Mouse (Mus musculus) heart, adult 2 months (tissue): ENCODE data around the gene Myt1l. TPM values are rescaled to one million over a fixed set of nuclear protein-coding genes. Genes with fewer than 3 reads are reported as not detected.

ENCODE experiments used
- DNase-seq, 2 experiments: peaks; one replicate each; pipeline ENCODE4 v3.0.0; 2021
- H3K27ac ChIP-seq: fragments of 200-600 bp; 2 replicates; pipeline ENCODE4 v1.8.1; 2022
- H3K27me3 ChIP-seq: fragments of 200-500 bp; 2 replicates; pipeline ENCODE4 v1.6.1; 2012; ENCODE audit warnings: mild to moderate bottlenecking, low read length, inconsistent platforms, mixed read lengths; ENCODE audit not compliant: control insufficient read depth, insufficient read depth
- H3K36me3 ChIP-seq: fragments of 200-500 bp; 2 replicates; pipeline ENCODE4 v1.6.1; 2012; ENCODE audit warnings: low read length, inconsistent platforms; ENCODE audit not compliant: control insufficient read depth, insufficient read depth
- H3K4me1 ChIP-seq: fragments of 200-500 bp; 2 replicates; pipeline ENCODE4 v1.6.1; 2011; ENCODE audit warnings: low read length; ENCODE audit not compliant: control insufficient read depth, insufficient read depth
- H3K4me3 ChIP-seq: fragments of 200-600 bp; 2 replicates; pipeline ENCODE4 v1.8.1; 2022
- H3K79me2 ChIP-seq: fragments of 200-500 bp; replicated peaks from 2 replicates; pipeline ENCODE4 v1.6.1; 2012; ENCODE audit warnings: mild to moderate bottlenecking, inconsistent platforms, low read length, moderate library complexity, mixed read lengths; ENCODE audit not compliant: control insufficient read depth, insufficient read depth
- H3K9ac ChIP-seq: fragments of 200-500 bp; 2 replicates; pipeline ENCODE4 v1.6.1; 2012; ENCODE audit warnings: low read depth, mild to moderate bottlenecking, control low read depth, inconsistent platforms, low read length, mixed read lengths
- CTCF ChIP-seq: fragments of 200-600 bp; IDR thresholded peaks from 2 replicates; pipeline ENCODE4 v1.8.1; 2022; ENCODE audit warnings: antibody characterized with exemption, mild to moderate bottlenecking, moderate library complexity
- EP300 ChIP-seq: fragments of 200-500 bp; IDR thresholded peaks from 2 replicates; pipeline ENCODE4 v1.6.1; 2011; ENCODE audit warnings: low read depth, low read length, control low read depth; ENCODE audit not compliant: insufficient read depth
- POLR2A ChIP-seq: fragments of 200-500 bp; IDR thresholded peaks from 2 replicates; pipeline ENCODE4 v1.6.1; 2011; ENCODE audit warnings: mild to moderate bottlenecking, low read depth, low read length, control low read depth; ENCODE audit not compliant: insufficient read depth
- WGBS: fragments of 180-500 bp; shearing (Covaris S2); methylation state at CpG from one replicate; pipeline ENCODE4 v1.1.7; 2018; 5-methylcytosine and 5-hydroxymethylcytosine counted together
- intact Hi-C: fragments of 180-260 bp; cut with DNase I; formaldehyde crosslinking; loops from one replicate; pipeline ENCODE4 v1.15.1; 2025
- polyA plus RNA-seq: library from polyadenylated mRNA; depleted of rRNA; stranded (reverse); fragments of >200 nt; gene quantifications from 2 replicates; pipeline ENCODE4 v1.2.3, GENCODE M21; 2012
- total RNA-seq, 2 experiments: library from RNA; stranded (reverse); gene quantifications; 2 replicates each; pipeline ENCODE4 v1.2.3; 2021

The Myt1l gene
- total and polyA plus RNA-seq, 3 experiments, result 0.06 TPM; not detected in 2

- DNase-seq, result no peak
- WGBS, result 76% methylated on average over 4 of the region's 4 CpGs
- no peaks in the 10 kb centered on the region for H3K79me2 ChIP-seq
- no peak overlapping the region for H3K27ac ChIP-seq
- H3K4me1 ChIP-seq, result no peaks in the 10 kb centered on the region
- intact Hi-C loops, result no loop called here
- no peak overlapping the region for H3K4me3 ChIP-seq
- no peaks in the 10 kb centered on the region for H3K36me3 ChIP-seq
- no peak for TF ChIP-seq POLR2A
- TF ChIP-seq EP300, result no peak
- no peak for TF ChIP-seq CTCF
- no peaks in the 10 kb centered on the region for H3K27me3 ChIP-seq
- no peak overlapping the region for H3K9ac ChIP-seq
Measured at GRCm38 (mm10) chr12:29750604-29751128, 222.5 kb downstream of the Myt1l start.

- intact Hi-C loops, result no loop called here
- no peaks in the 10 kb centered on the region for H3K4me1 ChIP-seq
- H3K79me2 ChIP-seq, result no peaks in the 10 kb centered on the region
- DNase-seq, result no peak
- WGBS, result 76% methylated on average over 5 of the region's 5 CpGs
- no peak overlapping the region for H3K4me3 ChIP-seq
- H3K36me3 ChIP-seq, result no peaks in the 10 kb centered on the region
- TF ChIP-seq POLR2A, result no peak
- TF ChIP-seq CTCF, result no peak
- no peak for TF ChIP-seq EP300
- H3K9ac ChIP-seq, result no peak overlapping the region
- no peaks in the 10 kb centered on the region for H3K27me3 ChIP-seq
- H3K27ac ChIP-seq, result no peak overlapping the region
Measured at GRCm38 (mm10) chr12:29755086-29755871, 227.1 kb downstream of the Myt1l start.

GRCm38 (mm10) chr12:29755872-29756265, 227.7 kb downstream of the Myt1l start:
- Histone ChIP-seq H3K27ac (no peak overlapping the region), H3K36me3 (no peaks in the 10 kb centered on the region), H3K4me1 (no peaks in the 10 kb centered on the region), H3K27me3 (no peaks in the 10 kb centered on the region), H3K79me2 (no peaks in the 10 kb centered on the region), H3K4me3 (no peak overlapping the region), H3K9ac (no peak overlapping the region)
- TF ChIP-seq POLR2A (no peak), CTCF (no peak), EP300 (no peak)
- intact Hi-C loops, result no loop called here
- no peak for DNase-seq
- 67% methylated on average over 3 of the region's 3 CpGs for WGBS

GRCm38 (mm10) chr12:29760611-29761010, 232.4 kb downstream of the Myt1l start:
- H3K4me1 ChIP-seq, result no peaks in the 10 kb centered on the region
- TF ChIP-seq CTCF (no peak), POLR2A (no peak), EP300 (no peak)
- H3K36me3 ChIP-seq, result no peaks in the 10 kb centered on the region
- no peak overlapping the region for H3K4me3 ChIP-seq
- H3K79me2 ChIP-seq, result no peaks in the 10 kb centered on the region
- WGBS, result 52% methylated on average over 4 of the region's 4 CpGs
- intact Hi-C loops, result no loop called here
- H3K9ac ChIP-seq, result no peak overlapping the region
- H3K27me3 ChIP-seq, result no peaks in the 10 kb centered on the region
- no peak for DNase-seq
- no peak overlapping the region for H3K27ac ChIP-seq

GRCm38 (mm10) chr12:29766158-29766557, 238.0 kb downstream of the Myt1l start:
- 75% methylated on average over 1 of the region's 1 CpGs for WGBS
- TF ChIP-seq POLR2A (no peak), CTCF (no peak), EP300 (no peak)
- no peak for DNase-seq

GRCm38 (mm10) chr12:29771791-29772190, 243.6 kb downstream of the Myt1l start:
- WGBS, result 61% methylated on average over 3 of the region's 3 CpGs
- H3K79me2 ChIP-seq, result no peaks in the 10 kb centered on the region
- H3K27me3 ChIP-seq, result no peaks in the 10 kb centered on the region
- TF ChIP-seq CTCF (no peak), EP300 (no peak), POLR2A (no peak)
- H3K9ac ChIP-seq, result no peak overlapping the region
- H3K4me3 ChIP-seq, result no peak overlapping the region
- no peaks in the 10 kb centered on the region; the same call in 1 of the 2 replicates for H3K4me1 ChIP-seq
- no peaks in the 10 kb centered on the region for H3K36me3 ChIP-seq
- DNase-seq, result no peak
- intact Hi-C loops, result no loop called here
- H3K27ac ChIP-seq, result no peak overlapping the region

More at GRCm38 (mm10) chr12:29766158-29766557, 238.0 kb downstream of the Myt1l start:
- intact Hi-C loops, result no loop called here
- no peaks in the 10 kb centered on the region for H3K27me3 ChIP-seq
- H3K79me2 ChIP-seq, result no peaks in the 10 kb centered on the region
- no peak overlapping the region for H3K4me3 ChIP-seq
- H3K36me3 ChIP-seq, result no peaks in the 10 kb centered on the region
- no peak overlapping the region for H3K9ac ChIP-seq
- no peak overlapping the region for H3K27ac ChIP-seq
- H3K4me1 ChIP-seq, result no peaks in the 10 kb centered on the region; the same call in 1 of the 2 replicates
